Mouse (Mus musculus) liver, adult 2 months (tissue): ENCODE measurements around the gene Gngt1.

ENCODE experiments used
- CTCF ChIP-seq: fragments of 200-500 bp; IDR thresholded peaks from 2 replicates; pipeline ENCODE4 v1.5.1; 2011; ENCODE audit warnings: low read depth, low read length, control low read depth
- POLR2A ChIP-seq: fragments of 200-500 bp; IDR thresholded peaks from 2 replicates; pipeline ENCODE4 v1.6.1; 2011; ENCODE audit warnings: low read length, control low read depth; ENCODE audit not compliant: insufficient read depth; ENCODE audit errors: extremely low read depth

- no peak for TF ChIP-seq POLR2A
- no peak for TF ChIP-seq CTCF
Observed at GRCm38 (mm10) chr6:4041821-4042220, 48.2 kb downstream of the Gngt1 start.
